Mouse (Mus musculus) forebrain, embryonic 10.5 days (tissue): ENCODE measurements around the gene Fam104a. TPM values are rescaled to one million over a fixed set of nuclear protein-coding genes. Genes with fewer than 3 reads are reported as not detected.

ENCODE experiments used
- DNase-seq: peaks from one replicate; pipeline ENCODE4 v3.0.0-alpha.2; 2017; ENCODE audit warnings: low spot score; ENCODE audit errors: extremely low spot score
- H3K27ac ChIP-seq: fragments of 300-500 bp; sonication (generic); 2 replicates; pipeline ENCODE4 v1.5.1; 2016; ENCODE audit warnings: mild to moderate bottlenecking
- H3K27me3 ChIP-seq: fragments of 300-500 bp; sonication (generic); 2 replicates; pipeline ENCODE4 v1.6.1; 2016; ENCODE audit warnings: mild to moderate bottlenecking; ENCODE audit not compliant: poor library complexity, severe bottlenecking
- H3K36me3 ChIP-seq: fragments of 300-500 bp; sonication (generic); replicated peaks from 2 replicates; pipeline ENCODE4 v1.6.1; 2016; ENCODE audit warnings: mild to moderate bottlenecking, moderate library complexity
- H3K4me1 ChIP-seq: fragments of 300-500 bp; sonication (generic); 2 replicates; pipeline ENCODE4 v1.6.1; 2016
- H3K4me3 ChIP-seq: fragments of 300-500 bp; sonication (generic); 2 replicates; pipeline ENCODE4 v1.5.1; 2016; ENCODE audit warnings: mild to moderate bottlenecking, moderate library complexity
- H3K9me3 ChIP-seq: fragments of 300-500 bp; sonication (generic); 2 replicates; pipeline ENCODE4 v1.6.1; 2016; ENCODE audit warnings: mild to moderate bottlenecking, moderate library complexity
- WGBS: fragments of 180-500 bp; shearing (Covaris S2); methylation state at CpG from one replicate; pipeline ENCODE4 v1.1.7; 2016; 5-methylcytosine and 5-hydroxymethylcytosine counted together
- polyA plus RNA-seq: library from polyadenylated mRNA; unstranded; fragments of >200 nt; fragmentation: Nextera tagmentation; extraction: Ambion mirVana; gene quantifications from 2 replicates; pipeline ENCODE4 v1.2.1, GENCODE M21; 2016

The Fam104a gene
- polyA plus RNA-seq, 1 experiment from 2014 or later: 56.6 TPM

DNA sequence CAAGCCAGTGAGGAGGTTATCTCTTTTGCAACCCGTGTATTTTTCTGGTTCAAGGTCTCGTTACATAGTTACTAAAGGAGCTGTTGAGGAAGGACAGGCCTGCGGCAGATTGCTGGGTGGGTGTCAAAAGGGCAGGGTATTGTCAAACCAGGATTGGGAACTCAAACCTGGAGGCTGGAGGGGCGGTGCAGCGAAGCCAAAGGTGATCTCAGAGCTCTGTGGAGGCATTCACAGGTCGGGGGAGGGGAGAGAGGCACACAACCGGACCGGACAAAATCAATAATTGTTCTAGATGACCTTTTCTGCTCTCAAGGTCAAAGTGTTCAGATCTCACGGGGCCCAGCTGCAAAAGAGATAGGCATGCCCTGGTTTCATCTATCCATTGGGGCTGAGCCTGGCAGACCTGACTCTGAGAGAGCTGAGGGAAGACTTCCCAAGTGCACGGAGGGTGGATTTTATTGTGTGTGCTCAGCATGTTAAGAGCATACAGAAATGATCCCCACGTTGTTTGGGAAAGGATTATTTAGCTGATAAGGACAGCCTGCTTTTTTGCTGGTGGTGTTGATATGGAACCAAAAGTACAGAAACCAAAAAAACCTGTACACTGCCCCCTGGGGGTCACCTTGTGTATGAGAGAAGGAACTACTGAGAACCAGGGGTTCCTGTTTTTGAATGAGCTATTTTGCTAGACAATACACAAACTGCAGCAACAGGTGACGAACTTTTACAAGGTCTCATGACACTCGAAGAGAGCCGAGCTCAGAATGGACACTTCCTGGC is 66.6 kb downstream of the Fam104a start:
- no peaks in the 10 kb centered on the region for H3K9me3 ChIP-seq
- peaks cover 77% of the 10 kb centered on the region for H3K27me3 ChIP-seq
- peak; percentile 58 for DNase-seq
- H3K36me3 ChIP-seq: no peaks in the 10 kb centered on the region
- WGBS: 40% methylated on average over 14 of the region's 14 CpGs
- H3K27ac ChIP-seq: no peak overlapping the region
- H3K4me1 ChIP-seq: peaks cover 54% of the 10 kb centered on the region
- no peak overlapping the region for H3K4me3 ChIP-seq

DNA sequence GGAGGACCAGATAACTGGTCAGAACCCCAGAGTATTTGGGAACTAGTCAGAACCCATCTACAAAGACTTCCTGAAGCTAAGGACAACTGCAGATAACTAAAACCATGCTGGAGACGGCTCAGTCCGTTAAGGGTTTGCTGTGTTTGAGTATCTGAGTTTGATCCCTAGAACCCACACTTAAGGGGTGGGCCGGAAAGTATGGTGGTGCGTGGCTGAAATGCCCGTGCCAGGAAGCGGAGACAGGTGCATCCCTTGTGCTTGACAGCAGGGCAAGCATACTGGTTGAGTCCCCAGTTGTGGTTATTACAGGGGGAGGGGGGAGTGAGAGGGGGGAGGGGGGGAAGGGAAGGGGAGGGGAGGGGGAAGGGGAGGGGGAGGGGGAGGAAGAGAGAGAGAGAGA is 69.5 kb downstream of the Fam104a start:
- DNase-seq: no peak
- Histone ChIP-seq H3K27ac (no peak overlapping the region), H3K27me3 (peaks cover 50% of the 10 kb centered on the region)

DNA sequence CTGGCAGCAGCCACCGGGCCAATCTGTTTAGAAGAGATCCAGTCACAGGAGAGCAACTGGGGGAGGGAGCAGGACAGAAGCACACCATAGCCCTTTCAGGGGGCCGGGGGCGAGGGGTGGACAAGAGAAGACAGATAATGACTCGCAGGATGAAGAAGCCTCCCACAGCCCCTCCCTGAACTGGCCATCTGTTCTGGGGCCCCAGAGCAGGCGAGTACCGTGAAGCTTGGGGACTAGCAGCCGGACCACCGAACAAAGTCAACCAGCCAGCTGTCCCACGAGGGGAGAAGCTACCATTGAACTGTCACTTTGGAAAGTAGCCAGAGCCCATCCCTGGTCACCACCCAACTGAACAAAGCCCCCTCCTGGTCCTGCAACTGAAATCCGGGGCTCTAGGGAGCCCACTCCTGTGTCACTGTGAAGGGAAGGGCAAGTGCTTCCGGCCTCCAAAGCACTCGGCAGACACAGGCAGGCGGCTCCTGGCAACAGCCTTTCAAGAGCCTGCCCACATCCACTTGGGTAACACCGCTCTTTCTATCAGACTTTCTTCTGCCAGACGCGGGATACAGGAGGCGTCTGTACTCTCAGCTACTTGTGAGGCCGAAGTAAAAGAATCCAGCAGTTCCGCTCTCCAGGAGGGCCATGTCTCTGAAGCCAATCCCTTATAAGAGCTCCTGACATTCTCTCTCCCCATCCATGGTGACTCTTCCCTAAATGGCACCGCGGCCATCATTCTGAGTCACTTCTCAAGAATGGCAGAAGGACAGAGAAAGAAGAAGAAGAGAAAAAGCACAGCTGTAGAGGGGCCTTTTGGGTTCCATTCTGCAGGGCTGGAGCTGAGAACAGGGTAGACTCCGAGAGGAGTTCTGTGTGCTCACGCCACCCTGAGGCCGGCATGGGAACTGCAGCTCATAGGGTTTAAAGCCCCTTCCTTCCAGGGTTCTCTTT is 72.0 kb downstream of the Fam104a start:
- Histone ChIP-seq H3K4me3 (peak overlapping the region; percentile 9; the same call in 1 of the 2 replicates), H3K9me3 (0 out of 2 replicates have a peak, but pooled peaks cover under 1% of the 10 kb centered on the region), H3K4me1 (peaks cover 23% of the 10 kb centered on the region), H3K27me3 (peaks cover 25% of the 10 kb centered on the region), H3K36me3 (no peaks in the 10 kb centered on the region), H3K27ac (peak overlapping the region; percentile 75)
- peak; percentile 58 for DNase-seq
- 34% methylated on average over 24 of the region's 24 CpGs for WGBS

More for the DNA sequence above, 69.5 kb downstream of the Fam104a start:
- peaks cover 49% of the 10 kb centered on the region for H3K4me1 ChIP-seq
- 88% methylated on average over 6 of the region's 6 CpGs for WGBS
- no peaks in the 10 kb centered on the region for H3K36me3 ChIP-seq
- H3K9me3 ChIP-seq: no peaks in the 10 kb centered on the region
- no peak overlapping the region for H3K4me3 ChIP-seq

Other genes starting within 250 kb of the Fam104a start
- gene Sstr2, start 64.8 kb downstream of the Fam104a start, polyA plus RNA-seq: 2.7 and 4.1 TPM in 2 replicates
- gene Cog1, start 35.0 kb downstream of the Fam104a start, polyA plus RNA-seq: 24.4 and 24.6 TPM in 2 replicates
- gene Slc39a11, start 34.1 kb downstream of the Fam104a start, polyA plus RNA-seq: 18.4 and 19.8 TPM in 2 replicates
- 23.8 and 26.1 TPM in 2 replicates for gene D11Wsu47e, start 257 bp upstream of the Fam104a start, polyA plus RNA-seq
- gene Cpsf4l, start 25.9 kb upstream of the Fam104a start, polyA plus RNA-seq: 0.28 and 0.40 TPM in 2 replicates
- 107 TPM in 2 replicates for gene Cdc42ep4, start 67.7 kb upstream of the Fam104a start, polyA plus RNA-seq